Mouse (Mus musculus): ENCODE data around the gene Lrrc28.

DNA sequence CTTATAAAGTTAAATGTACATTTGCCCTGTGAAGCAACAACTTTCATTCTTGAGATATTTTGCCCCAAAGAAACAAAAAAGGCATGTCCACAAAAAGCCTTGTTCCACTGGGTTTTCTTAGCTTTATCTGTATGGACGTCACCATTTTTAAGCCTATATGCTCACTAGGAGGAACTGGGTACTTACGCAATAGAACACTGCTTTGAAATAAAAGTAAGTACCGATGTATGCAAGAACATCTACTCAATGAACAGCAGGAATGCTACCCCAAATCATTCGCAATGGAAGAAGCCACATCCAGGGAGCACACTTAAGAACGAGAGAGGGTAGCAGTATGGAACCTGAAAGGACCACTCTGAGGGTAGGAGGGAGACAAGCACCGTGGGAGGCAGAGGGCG, 30.6 kb downstream of the Lrrc28 start:
- no peak for TF ChIP-seq CTCF (conservative IDR thresholded peaks at IDR 0.05; ENCODE audit: insufficient read depth, insufficient read length, low read depth, low read length)
- TF ChIP-seq POLR2A (IDR thresholded peaks at IDR 0.05; ENCODE audit: low read depth, low read length): no peak
